Mouse (Mus musculus) G1E (cell line): Measurements from ENCODE around the gene Sema3c. TPM values are rescaled to one million over a fixed set of nuclear protein-coding genes. Genes with fewer than 3 reads are reported as not detected.

Experiments used
- ATAC-seq: 2 replicates; pipeline ENCODE4 v1.8.0; 2016; ENCODE audit warnings: mild to moderate bottlenecking; ENCODE audit not compliant: insufficient number of reproducible peaks, poor library complexity, low FRiP score, severe bottlenecking; ENCODE audit errors: extremely low read depth
- DNase-seq: peaks from one replicate; pipeline ENCODE4 v3.0.0; 2012; ENCODE audit warnings: low spot score
- H3K27me3 ChIP-seq: 2 replicates; pipeline ENCODE4 v1.6.1; 2012; ENCODE audit warnings: mild to moderate bottlenecking, low read length, inconsistent platforms; ENCODE audit not compliant: insufficient read depth
- H3K36me3 ChIP-seq: replicated peaks from 2 replicates; pipeline ENCODE3; 2012; ENCODE audit warnings: mild to moderate bottlenecking, inconsistent platforms
- H3K4me1 ChIP-seq: 2 replicates; pipeline ENCODE4 v1.6.1; 2012; ENCODE audit warnings: low read depth, low read length, inconsistent platforms, mixed read lengths; ENCODE audit not compliant: insufficient read depth
- H3K4me3 ChIP-seq: 2 replicates; pipeline ENCODE4 v1.5.1; 2012; ENCODE audit warnings: low read depth, mild to moderate bottlenecking, inconsistent platforms, low read length, moderate library complexity, mixed read lengths
- H3K9me3 ChIP-seq: replicated peaks from 2 replicates; pipeline ENCODE4 v1.6.1; 2012; ENCODE audit warnings: inconsistent platforms
- CTCF ChIP-seq: IDR thresholded peaks from 2 replicates; pipeline ENCODE4 v1.5.1; 2012; ENCODE audit warnings: low read depth, low read length, inconsistent platforms, mixed read lengths
- GATA1 ChIP-seq: IDR thresholded peaks from 2 replicates; pipeline ENCODE4 v1.6.1; 2012; ENCODE audit warnings: borderline replicate concordance, low read length, inconsistent platforms, mixed read lengths
- GATA2 ChIP-seq: IDR thresholded peaks from 2 replicates; pipeline ENCODE4 v1.6.1; 2012; ENCODE audit warnings: low read depth, low read length, inconsistent platforms, borderline replicate concordance
- POLR2AphosphoS5 ChIP-seq: IDR thresholded peaks from 2 replicates; pipeline ENCODE4 v1.6.1; 2012; ENCODE audit warnings: low read depth, low read length, inconsistent platforms; ENCODE audit not compliant: insufficient replicate concordance
- TAL1 ChIP-seq: conservative IDR thresholded peaks from 2 replicates; pipeline ENCODE4 v1.6.1; 2012; ENCODE audit warnings: low read depth, low read length, inconsistent platforms, mixed read lengths
- polyA plus RNA-seq: library from polyadenylated mRNA; stranded (reverse); fragments of >175 nt; gene quantifications from 2 replicates; pipeline ENCODE4 v1.2.3, GENCODE M21; 2012
- total RNA-seq, 2 experiments: library from RNA; stranded (forward) in 1 of 2; stranded (reverse) in 1 of 2; fragments of 200-1000 nt in 1 of 2; fragments of >200 nt in 1 of 2; fragmentation: Nextera tagmentation in 1 of 2; gene quantifications; 2 replicates each; pipeline ENCODE4 v1.2.3; 2014 to 2017

The Sema3c gene
- total and polyA plus RNA-seq, 3 experiments: 0.11 TPM; not detected in 2

DNA sequence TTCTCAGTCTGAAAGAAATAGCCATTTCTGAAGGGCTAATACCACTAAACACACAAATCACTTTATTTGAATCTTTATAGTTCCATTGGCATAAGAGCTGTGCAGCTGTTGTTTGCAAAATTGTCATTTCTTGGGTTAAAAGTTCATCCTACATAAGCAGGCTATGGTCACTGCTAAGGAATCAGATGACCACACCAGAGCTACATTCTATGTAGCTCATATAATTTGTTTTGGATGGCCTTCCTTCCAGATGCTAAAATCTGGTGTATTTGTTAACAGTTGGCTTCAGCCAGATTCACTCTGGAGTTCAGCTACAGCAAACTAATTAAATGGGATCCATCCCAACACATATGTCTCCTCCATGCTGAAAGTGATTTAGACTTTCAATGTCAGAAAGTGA lies 172.4 kb downstream of the Sema3c start:
- ATAC-seq: no peak
- no peaks in the 10 kb centered on the region for H3K36me3 ChIP-seq
- H3K4me1 ChIP-seq: no peaks in the 10 kb centered on the region
- no peak for DNase-seq
- TF ChIP-seq GATA1 (no peak), CTCF (no peak), TAL1 (no peak), GATA2 (no peak), POLR2AphosphoS5 (no peak)
- no peaks in the 10 kb centered on the region for H3K9me3 ChIP-seq
- H3K4me3 ChIP-seq: no peak overlapping the region
- no peaks in the 10 kb centered on the region; the same call in 1 of the 2 replicates for H3K27me3 ChIP-seq

DNA sequence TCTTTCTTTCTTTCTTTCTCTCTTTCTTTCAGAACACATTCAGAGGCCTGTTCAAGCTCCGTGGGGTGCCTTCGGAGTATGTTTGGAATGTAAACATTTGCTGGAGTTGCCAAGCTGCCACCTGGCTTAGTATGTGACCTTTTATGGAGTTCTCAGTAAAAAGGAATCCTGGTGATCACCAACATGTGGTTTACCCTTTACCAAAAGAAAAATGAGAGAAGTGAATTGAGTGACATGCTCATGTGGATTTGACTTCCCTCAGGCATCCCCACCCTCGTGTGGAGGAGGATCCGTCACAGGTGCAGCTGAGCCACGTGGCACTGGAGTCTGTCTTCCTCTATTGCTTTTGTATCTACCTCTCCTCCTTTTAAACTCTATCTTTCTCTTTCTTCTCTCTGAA lies 173.1 kb downstream of the Sema3c start:
- Histone ChIP-seq H3K4me1 (no peaks in the 10 kb centered on the region), H3K36me3 (no peaks in the 10 kb centered on the region), H3K27me3 (no peaks in the 10 kb centered on the region; the same call in 1 of the 2 replicates), H3K4me3 (no peak overlapping the region), H3K9me3 (no peaks in the 10 kb centered on the region)
- DNase-seq (no peak), ATAC-seq (no peak)
- TF ChIP-seq CTCF (no peak), POLR2AphosphoS5 (no peak), GATA1 (no peak), TAL1 (no peak), GATA2 (no peak)

DNA sequence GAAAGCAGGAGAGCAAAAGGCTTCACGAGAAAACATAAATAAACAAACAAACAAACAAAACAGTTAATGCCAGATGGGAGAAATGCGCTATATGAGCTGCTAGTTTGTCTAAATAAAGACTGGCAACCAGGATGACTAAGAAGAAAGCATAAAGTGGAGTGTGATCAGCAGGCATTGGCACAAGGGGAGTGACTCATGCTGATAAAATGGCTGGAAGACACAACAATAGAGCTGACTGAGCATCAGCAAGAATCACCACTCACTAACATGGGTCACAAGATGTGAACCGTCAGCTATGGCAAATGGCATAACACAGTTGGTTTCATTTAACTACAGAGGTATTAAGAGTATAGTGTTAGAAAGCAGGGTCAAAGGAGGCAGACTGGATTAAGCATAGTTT lies 174.2 kb downstream of the Sema3c start:
- no peaks in the 10 kb centered on the region for H3K9me3 ChIP-seq
- no peak for DNase-seq
- H3K4me1 ChIP-seq: no peaks in the 10 kb centered on the region
- H3K36me3 ChIP-seq: no peaks in the 10 kb centered on the region
- H3K27me3 ChIP-seq: no peaks in the 10 kb centered on the region; the same call in 1 of the 2 replicates
- no peak for ATAC-seq
- no peak overlapping the region for H3K4me3 ChIP-seq
- no peak for TF ChIP-seq TAL1
- TF ChIP-seq GATA1: no peak
- TF ChIP-seq GATA2: no peak
- no peak for TF ChIP-seq POLR2AphosphoS5
- no peak for TF ChIP-seq CTCF

DNA sequence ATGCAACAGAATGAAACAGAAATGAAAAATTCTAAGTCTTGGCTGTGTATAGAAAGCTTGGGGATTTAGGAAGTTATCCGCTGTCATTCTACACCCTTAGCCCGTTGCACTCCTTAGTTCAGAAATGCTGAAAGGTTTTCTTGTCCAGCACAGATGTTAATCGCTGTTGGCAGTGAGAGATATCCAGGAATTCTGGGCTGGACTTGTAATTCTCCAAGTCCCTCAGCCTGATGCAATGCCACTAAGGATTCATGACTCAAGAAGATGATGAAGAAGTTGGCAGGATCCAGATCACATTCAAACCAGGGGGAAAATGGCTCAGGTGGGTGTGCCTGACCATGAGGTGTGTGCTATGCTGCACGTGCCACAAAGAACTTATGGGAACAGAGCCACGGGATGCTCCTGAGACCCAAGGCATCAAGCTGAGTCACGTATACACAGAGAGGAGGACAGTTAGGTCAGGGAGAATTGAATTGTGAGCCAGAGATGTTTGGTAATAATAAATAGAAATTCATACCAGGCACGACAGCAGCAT lies 179.5 kb downstream of the Sema3c start:
- no peaks in the 10 kb centered on the region; the same call in 1 of the 2 replicates for H3K27me3 ChIP-seq

DNA sequence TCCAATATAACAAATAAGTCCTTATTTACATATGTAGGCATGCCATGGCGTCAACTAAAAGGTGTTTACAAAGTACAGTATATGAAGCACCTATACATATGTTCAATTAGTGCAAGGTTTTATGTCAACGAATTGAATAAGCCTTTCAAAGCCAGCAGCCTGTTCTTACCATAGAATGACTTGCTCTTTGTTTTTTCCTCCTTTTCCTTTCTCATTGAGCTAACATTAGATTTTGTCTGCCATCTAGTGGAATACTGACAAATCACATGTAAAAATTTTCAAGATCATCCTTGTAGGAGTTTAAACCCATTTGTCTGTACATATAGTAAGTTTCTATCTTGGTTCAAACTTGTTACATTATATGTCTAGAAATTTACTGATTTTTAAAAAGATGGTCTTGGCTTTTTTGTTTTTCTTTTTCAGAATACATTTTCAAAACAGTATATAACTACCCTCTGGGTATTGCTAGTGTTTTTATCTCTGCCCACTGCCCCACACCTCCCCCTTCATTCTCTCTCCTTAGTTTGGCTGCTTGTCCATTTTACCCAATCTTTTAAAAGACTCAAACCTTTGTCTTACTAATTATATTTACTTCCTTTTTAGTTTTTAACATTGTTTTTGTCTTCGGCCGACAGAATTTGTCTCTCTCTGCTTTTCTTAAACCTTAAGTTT lies 192.1 kb downstream of the Sema3c start:
- no peak overlapping the region for H3K4me3 ChIP-seq
- no peaks in the 10 kb centered on the region for H3K36me3 ChIP-seq
- H3K9me3 ChIP-seq: no peaks in the 10 kb centered on the region
- TF ChIP-seq POLR2AphosphoS5: no peak
- no peak for TF ChIP-seq TAL1
- TF ChIP-seq GATA2: no peak
- TF ChIP-seq GATA1: no peak
- no peak for TF ChIP-seq CTCF
- no peaks in the 10 kb centered on the region for H3K27me3 ChIP-seq
- peak; percentile 22 for ATAC-seq
- peaks cover 3% of the 10 kb centered on the region for H3K4me1 ChIP-seq
- DNase-seq: no peak

More for the DNA sequence above, 179.5 kb downstream of the Sema3c start:
- no peaks in the 10 kb centered on the region for H3K4me1 ChIP-seq
- no peak for DNase-seq
- no peak for TF ChIP-seq GATA1
- no peaks in the 10 kb centered on the region for H3K9me3 ChIP-seq
- no peaks in the 10 kb centered on the region for H3K36me3 ChIP-seq
- no peak overlapping the region for H3K4me3 ChIP-seq
- no peak for ATAC-seq

DNA sequence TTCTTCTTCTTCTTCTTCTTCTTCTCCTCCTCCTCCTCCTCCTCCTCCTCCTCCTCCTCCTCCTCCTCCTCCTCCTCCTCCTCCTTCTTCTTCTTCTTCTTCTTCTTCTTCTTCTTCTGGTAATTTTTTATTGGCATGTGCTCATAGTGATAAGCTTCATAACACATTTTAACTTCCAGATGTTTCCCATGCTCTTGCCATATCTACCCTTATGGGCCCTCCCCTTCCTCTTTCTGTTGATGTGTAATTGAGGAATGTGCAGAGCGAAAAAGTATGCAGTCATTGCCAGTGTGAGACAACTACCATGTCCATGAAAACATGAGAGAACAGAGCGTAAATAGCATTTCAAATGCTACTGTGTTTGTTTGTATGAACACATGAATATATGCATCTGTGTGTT lies 196.2 kb downstream of the Sema3c start:
- no peak for DNase-seq
- no peak for ATAC-seq
- H3K9me3 ChIP-seq: no peaks in the 10 kb centered on the region
- no peak overlapping the region for H3K4me3 ChIP-seq
- H3K36me3 ChIP-seq: no peaks in the 10 kb centered on the region
- H3K4me1 ChIP-seq: peaks cover 3% of the 10 kb centered on the region
- TF ChIP-seq GATA1 (no peak), POLR2AphosphoS5 (no peak), TAL1 (no peak), CTCF (no peak), GATA2 (no peak)
- peaks cover 2% of the 10 kb centered on the region; the same call in 1 of the 2 replicates for H3K27me3 ChIP-seq
